Mouse (Mus musculus) heart, embryonic 15.5 days (tissue): Measurements from ENCODE around the gene Stt3b. TPM values are rescaled to one million over a fixed set of nuclear protein-coding genes. Genes with fewer than 3 reads are reported as not detected.
"Not testable (repeated sequence)": the region's sequence is repeated elsewhere in the genome, so short reads cannot be mapped to it uniquely, and the experiment has no call there.

ENCODE experiments used
- ATAC-seq: fragments of 200-750 bp; cut with Nextera tagmentation; replicated peaks from 2 replicates; pipeline ENCODE4 v1.8.0; 2017; ENCODE audit warnings: low read depth, moderate TSS enrichment; ENCODE audit not compliant: insufficient number of reproducible peaks, insufficient read depth, low FRiP score
- H3K27ac ChIP-seq: fragments of 300-500 bp; sonication (generic); 2 replicates; pipeline ENCODE4 v1.5.1; 2015; ENCODE audit warnings: mild to moderate bottlenecking, inconsistent platforms
- H3K27me3 ChIP-seq: fragments of 300-500 bp; sonication (generic); 2 replicates; pipeline ENCODE4 v1.6.1; 2015; ENCODE audit warnings: inconsistent platforms
- H3K36me3 ChIP-seq: fragments of 300-500 bp; sonication (generic); 2 replicates; pipeline ENCODE4 v1.6.1; 2015; ENCODE audit warnings: mild to moderate bottlenecking, inconsistent platforms
- H3K4me1 ChIP-seq: fragments of 300-500 bp; sonication (generic); replicated peaks from 2 replicates; pipeline ENCODE4 v1.6.1; 2015; ENCODE audit warnings: inconsistent platforms
- H3K4me2 ChIP-seq: fragments of 300-500 bp; sonication (generic); 2 replicates; pipeline ENCODE4 v1.6.1; 2015; ENCODE audit warnings: inconsistent platforms, mild to moderate bottlenecking, moderate library complexity
- H3K4me3 ChIP-seq: fragments of 300-500 bp; sonication (generic); 2 replicates; pipeline ENCODE4 v1.5.1; 2015; ENCODE audit warnings: mild to moderate bottlenecking, inconsistent platforms
- H3K9ac ChIP-seq: fragments of 300-500 bp; sonication (generic); 2 replicates; pipeline ENCODE4 v1.6.1; 2015; ENCODE audit warnings: mild to moderate bottlenecking, inconsistent platforms
- H3K9me3 ChIP-seq: fragments of 300-500 bp; sonication (generic); replicated peaks from 2 replicates; pipeline ENCODE4 v1.6.1; 2016; ENCODE audit warnings: inconsistent platforms
- WGBS: fragments of 180-500 bp; shearing (Covaris S2); methylation state at CpG from one replicate; pipeline ENCODE4 v1.1.7; 2015; ENCODE audit warnings: mixed read lengths; 5-methylcytosine and 5-hydroxymethylcytosine counted together
- polyA plus RNA-seq: library from polyadenylated mRNA; unstranded; fragments of >200 nt; fragmentation: Nextera tagmentation; extraction: Ambion mirVana; gene quantifications from 2 replicates; pipeline ENCODE4 v1.2.1, GENCODE M21; 2015

Stt3b gene
- polyA plus RNA-seq, 1 experiment from 2014 or later = 64.0 TPM

- no peak overlapping the region for H3K9ac ChIP-seq
Measured at GRCm38 (mm10) chr9:115296738-115297137, 13.5 kb downstream of the Stt3b start.

DNA sequence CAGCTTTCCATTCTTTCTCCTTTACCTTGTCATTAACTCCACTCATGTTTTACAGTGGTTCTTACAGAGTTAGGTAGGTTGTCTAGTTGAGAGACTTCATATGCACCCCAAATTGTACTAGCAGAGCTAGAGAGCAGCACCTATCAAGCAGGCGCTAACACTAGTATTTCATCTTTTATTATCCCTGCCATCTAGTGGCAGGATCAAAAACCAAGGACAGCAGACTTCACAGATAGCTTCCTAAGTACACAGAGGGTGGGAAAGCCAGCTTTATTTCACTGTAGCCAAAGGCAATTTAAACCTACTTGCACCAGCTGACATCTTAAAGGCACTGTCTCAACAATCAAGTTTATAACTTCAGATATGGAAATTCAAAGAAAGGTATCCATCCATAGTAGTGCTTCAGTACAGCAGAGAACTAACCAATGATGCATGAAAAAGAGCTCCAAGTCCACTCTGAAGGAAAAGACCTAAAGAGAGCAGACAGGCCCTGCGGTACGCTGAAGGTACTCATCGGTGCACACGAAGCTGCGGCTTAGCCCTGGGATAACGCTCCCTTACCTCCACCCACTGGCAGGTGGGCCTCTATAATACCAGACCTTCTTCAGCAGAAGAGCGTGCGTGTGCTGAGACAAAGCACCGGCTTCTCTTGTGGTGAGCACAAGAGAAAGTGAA lies 16.2 kb downstream of the Stt3b start:
- 82% methylated on average over 10 of the region's 10 CpGs for whole genome bisulfite sequencing
- ATAC-seq = no peak
- H3K4me1 ChIP-seq = peaks cover 54% of the 10 kb centered on the region

More at GRCm38 (mm10) chr9:115296738-115297137, 13.5 kb downstream of the Stt3b start:
- Histone ChIP-seq H3K9me3 (no peaks in the 10 kb centered on the region), H3K27me3 (no peaks in the 10 kb centered on the region), H3K4me1 (peaks cover 55% of the 10 kb centered on the region), H3K4me2 (no peak overlapping the region), H3K36me3 (no peaks in the 10 kb centered on the region), H3K27ac (peak overlapping the region; percentile 27), H3K4me3 (no peak overlapping the region)
- 0 out of 2 replicates have a peak, but pooled peaks have one; percentile 34 for ATAC-seq
- 48% methylated on average over 7 of the region's 7 CpGs for WGBS

GRCm38 (mm10) chr9:115287774-115288434 lies 22.3 kb downstream of the Stt3b start:
- H3K4me1 ChIP-seq = peaks cover 45% of the 10 kb centered on the region
- no peaks in the 10 kb centered on the region for H3K9me3 ChIP-seq
- ATAC-seq = no peak
- H3K4me2 ChIP-seq = no peak overlapping the region
- no peaks in the 10 kb centered on the region for H3K36me3 ChIP-seq
- 84% methylated on average over 6 of the region's 6 CpGs for WGBS
- H3K27ac ChIP-seq = no peak overlapping the region
- no peaks in the 10 kb centered on the region for H3K27me3 ChIP-seq
- H3K9ac ChIP-seq = no peak overlapping the region
- H3K4me3 ChIP-seq = no peak overlapping the region

More for the DNA sequence above, 16.2 kb downstream of the Stt3b start:
- Histone ChIP-seq H3K27me3 (no peaks in the 10 kb centered on the region), H3K9ac (no peak overlapping the region), H3K4me2 (no peak overlapping the region), H3K9me3 (no peaks in the 10 kb centered on the region), H3K36me3 (no peaks in the 10 kb centered on the region), H3K27ac (peak overlapping the region; percentile 1; the same call in 1 of the 2 replicates), H3K4me3 (no peak overlapping the region)

GRCm38 (mm10) chr9:115284385-115284784 lies 25.8 kb downstream of the Stt3b start:
- peaks cover 10% of the 10 kb centered on the region for H3K36me3 ChIP-seq
- no peaks in the 10 kb centered on the region for H3K9me3 ChIP-seq
- H3K4me2 ChIP-seq = no peak overlapping the region
- ATAC-seq = no peak
- peaks cover 28% of the 10 kb centered on the region for H3K4me1 ChIP-seq
- H3K4me3 ChIP-seq = no peak overlapping the region
- no peaks in the 10 kb centered on the region for H3K27me3 ChIP-seq
- WGBS = 80% methylated on average over 4 of the region's 4 CpGs
- no peak overlapping the region for H3K27ac ChIP-seq
- no peak overlapping the region for H3K9ac ChIP-seq

GRCm38 (mm10) chr9:115283403-115283802 lies 26.8 kb downstream of the Stt3b start:
- Histone ChIP-seq H3K4me1 (peaks cover 21% of the 10 kb centered on the region), H3K9ac (no peak overlapping the region), H3K9me3 (no peaks in the 10 kb centered on the region), H3K27me3 (no peaks in the 10 kb centered on the region), H3K4me2 (no peak overlapping the region), H3K27ac (no peak overlapping the region), H3K36me3 (peaks cover 16% of the 10 kb centered on the region), H3K4me3 (no peak overlapping the region)
- 90% methylated on average over 4 of the region's 4 CpGs for WGBS
- no peak for ATAC-seq

DNA sequence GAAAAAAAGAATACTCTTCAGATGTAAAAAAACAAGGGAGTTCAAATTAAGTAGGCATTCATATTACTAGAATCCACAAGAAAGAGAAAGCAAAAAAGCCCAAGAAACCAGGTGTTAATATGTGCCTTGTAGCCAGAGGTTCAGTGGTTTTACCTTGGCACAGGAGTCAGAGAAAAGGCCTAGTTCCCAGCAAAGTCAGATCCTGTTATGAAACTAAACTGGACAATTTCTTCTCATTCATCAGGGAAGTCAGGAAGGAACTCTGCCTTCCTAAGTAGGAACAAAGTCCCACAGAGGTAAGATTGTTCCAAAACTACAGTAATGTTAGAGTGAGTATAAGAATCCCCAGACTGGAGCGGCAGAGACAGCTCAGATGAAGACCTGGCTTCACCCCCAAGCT lies 31.6 kb downstream of the Stt3b start:
- 97% methylated on average over 1 of the region's 1 CpGs for WGBS
- no peak overlapping the region for H3K27ac ChIP-seq
- no peaks in the 10 kb centered on the region for H3K9me3 ChIP-seq
- no peak overlapping the region for H3K9ac ChIP-seq
- peaks cover 6% of the 10 kb centered on the region for H3K4me1 ChIP-seq
- H3K36me3 ChIP-seq = peaks cover 41% of the 10 kb centered on the region
- ATAC-seq = no peak
- no peak overlapping the region for H3K4me3 ChIP-seq
- H3K27me3 ChIP-seq = no peaks in the 10 kb centered on the region
- H3K4me2 ChIP-seq = no peak overlapping the region

GRCm38 (mm10) chr9:115274806-115275205 lies 35.4 kb downstream of the Stt3b start:
- Histone ChIP-seq H3K4me2 (no peak overlapping the region), H3K9ac (no peak overlapping the region), H3K27ac (no peak overlapping the region), H3K4me1 (no peaks in the 10 kb centered on the region), H3K27me3 (no peaks in the 10 kb centered on the region), H3K9me3 (no peaks in the 10 kb centered on the region), H3K36me3 (peaks cover 49% of the 10 kb centered on the region), H3K4me3 (no peak overlapping the region)
- 79% methylated on average over 6 of the region's 6 CpGs for WGBS
- ATAC-seq = no peak

GRCm38 (mm10) chr9:115273095-115273649 lies 37.0 kb downstream of the Stt3b start:
- peaks cover 38% of the 10 kb centered on the region for H3K36me3 ChIP-seq
- WGBS = 94% methylated on average over 7 of the region's 7 CpGs
- ATAC-seq = no peak

DNA sequence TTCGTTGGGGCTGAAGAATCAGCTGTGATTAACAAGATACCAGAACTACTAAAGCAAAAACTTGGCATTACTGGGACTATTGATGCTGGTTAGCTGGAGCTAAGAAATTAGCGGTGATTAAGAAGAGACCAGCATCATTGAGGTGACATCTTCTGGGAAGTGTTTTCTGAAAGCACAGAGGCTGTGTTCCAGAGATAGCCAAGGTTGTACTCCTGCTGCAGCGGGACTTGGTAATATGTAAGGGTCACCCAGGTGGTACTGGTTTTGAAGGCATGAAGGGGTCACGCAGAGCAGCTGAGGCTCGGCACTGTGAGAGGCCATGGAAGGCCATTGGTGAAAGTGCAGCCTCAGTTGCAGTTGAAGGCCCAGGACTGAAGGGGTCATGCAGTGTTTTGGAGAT lies 37.8 kb downstream of the Stt3b start:
- WGBS = 82% methylated on average over 5 of the region's 5 CpGs
- not testable (repeated sequence) for H3K4me3 ChIP-seq, H3K4me2 ChIP-seq, H3K9ac ChIP-seq, H3K27ac ChIP-seq, H3K27me3 ChIP-seq, H3K9me3 ChIP-seq, ATAC-seq, H3K4me1 ChIP-seq
- H3K36me3 ChIP-seq = peaks cover 38% of the 10 kb centered on the region

More at GRCm38 (mm10) chr9:115273095-115273649, 37.0 kb downstream of the Stt3b start:
- no peak overlapping the region for H3K4me2 ChIP-seq
- no peak overlapping the region for H3K4me3 ChIP-seq
- no peak overlapping the region for H3K9ac ChIP-seq
- H3K9me3 ChIP-seq = no peaks in the 10 kb centered on the region
- no peaks in the 10 kb centered on the region for H3K4me1 ChIP-seq
- no peaks in the 10 kb centered on the region for H3K27me3 ChIP-seq
- no peak overlapping the region for H3K27ac ChIP-seq

GRCm38 (mm10) chr9:115271556-115271955 lies 38.7 kb downstream of the Stt3b start:
- Histone ChIP-seq H3K4me2 (no peak overlapping the region), H3K4me1 (no peaks in the 10 kb centered on the region), H3K4me3 (no peak overlapping the region), H3K9me3 (no peaks in the 10 kb centered on the region), H3K27me3 (no peaks in the 10 kb centered on the region), H3K36me3 (peaks cover 36% of the 10 kb centered on the region), H3K27ac (no peak overlapping the region), H3K9ac (no peak overlapping the region)
- WGBS = 81% methylated on average over 3 of the region's 3 CpGs
- no peak for ATAC-seq

GRCm38 (mm10) chr9:115261896-115262295 lies 48.3 kb downstream of the Stt3b start:
- Histone ChIP-seq H3K4me1 (0 out of 2 replicates have a peak, but pooled peaks cover 4% of the 10 kb centered on the region), H3K27me3 (no peaks in the 10 kb centered on the region), H3K9ac (no peak overlapping the region), H3K27ac (no peak overlapping the region), H3K36me3 (peaks cover 16% of the 10 kb centered on the region), H3K9me3 (no peaks in the 10 kb centered on the region), H3K4me3 (no peak overlapping the region), H3K4me2 (no peak overlapping the region)
- WGBS = 72% methylated on average over 5 of the region's 5 CpGs
- no peak for ATAC-seq
